Mouse (Mus musculus): ENCODE measurements at regions not wholly inside any gene's neighbourhood (a gene's known extent, or its start where the extent isn't known, plus 50 kb on each side); places are given as distances from the start of the nearest gene placed in this dataset.

DNA sequence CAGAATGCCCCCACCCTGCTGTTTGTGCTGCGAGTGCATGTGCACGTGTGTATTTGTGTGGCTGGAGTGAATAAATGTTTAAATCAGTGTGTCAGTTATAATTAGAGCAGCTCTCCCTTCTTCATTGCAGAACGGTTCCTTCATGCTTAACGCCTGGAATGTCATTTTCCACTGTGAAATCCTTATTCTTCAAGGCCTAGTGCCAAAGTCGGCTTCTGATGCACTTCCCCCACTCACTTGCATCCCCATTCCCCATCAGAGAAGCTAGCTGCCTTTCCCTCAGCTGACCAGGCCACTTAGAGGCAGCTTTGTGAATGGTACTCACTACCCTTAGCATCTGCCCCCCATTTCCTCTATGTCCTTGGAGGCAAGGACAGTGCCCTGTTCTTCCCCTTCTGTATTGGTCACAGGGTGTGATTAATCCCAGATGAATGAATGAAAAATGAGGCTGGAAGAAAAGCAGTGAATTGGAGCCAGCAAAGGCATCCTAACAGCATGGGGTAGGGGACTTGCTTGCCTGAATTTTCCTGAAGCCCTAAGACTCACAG is 162.6 kb downstream of the H2al1j start:
- no peak for DNase-seq

DNA sequence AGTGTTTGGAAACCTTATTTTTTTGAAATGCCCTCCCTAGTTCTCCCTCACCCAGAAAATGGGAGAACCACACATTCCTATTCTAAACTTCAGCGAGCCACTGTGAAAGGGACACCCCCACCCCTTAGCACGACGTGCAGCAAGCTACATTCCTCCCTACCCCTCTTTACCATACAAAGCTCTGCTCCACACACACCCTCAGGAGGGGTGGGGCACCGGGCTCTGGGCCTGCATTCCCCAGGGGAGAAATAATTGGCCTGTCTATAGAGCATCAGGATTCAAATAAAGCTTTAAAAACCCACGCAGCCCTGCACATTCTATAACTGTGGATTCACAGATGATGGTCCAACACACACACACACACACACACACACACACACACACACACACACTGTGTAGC is 163.6 kb downstream of the H2al1j start:
- DNase-seq, result no peak

DNA sequence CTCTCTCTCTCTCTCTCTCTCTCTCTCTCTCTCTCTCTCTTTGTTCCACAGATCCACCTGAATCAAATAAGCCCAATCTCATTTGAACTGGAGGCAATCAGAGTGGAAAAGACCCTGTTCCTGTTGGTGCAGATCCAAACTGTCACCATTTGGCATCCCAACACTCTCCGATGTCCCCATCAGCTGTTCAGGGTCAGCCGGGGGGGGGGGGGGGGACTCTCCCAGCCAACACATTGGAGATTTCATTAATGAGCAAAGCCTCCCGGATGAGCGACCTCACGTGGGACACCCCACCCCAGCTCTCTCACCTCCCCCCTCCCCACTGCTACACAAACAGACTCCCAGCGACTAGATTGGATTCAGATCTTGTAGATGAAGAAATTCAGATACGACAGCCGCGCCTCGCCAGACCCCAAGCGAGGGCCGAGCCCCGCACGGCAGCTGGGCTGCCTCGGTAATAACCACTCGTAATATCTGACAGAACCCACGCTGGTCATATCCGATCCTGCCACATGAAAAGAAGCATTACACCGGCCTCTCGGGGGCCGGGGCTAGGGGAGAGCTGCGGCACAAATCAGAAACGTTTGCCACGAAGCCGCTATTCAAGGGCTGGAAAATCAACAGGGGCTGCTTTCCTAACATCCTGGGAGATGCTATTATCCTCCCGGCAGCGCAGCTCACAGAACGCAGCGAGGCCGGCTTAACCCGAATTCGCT is 164.2 kb downstream of the H2al1j start:
- no peak for DNase-seq

DNA sequence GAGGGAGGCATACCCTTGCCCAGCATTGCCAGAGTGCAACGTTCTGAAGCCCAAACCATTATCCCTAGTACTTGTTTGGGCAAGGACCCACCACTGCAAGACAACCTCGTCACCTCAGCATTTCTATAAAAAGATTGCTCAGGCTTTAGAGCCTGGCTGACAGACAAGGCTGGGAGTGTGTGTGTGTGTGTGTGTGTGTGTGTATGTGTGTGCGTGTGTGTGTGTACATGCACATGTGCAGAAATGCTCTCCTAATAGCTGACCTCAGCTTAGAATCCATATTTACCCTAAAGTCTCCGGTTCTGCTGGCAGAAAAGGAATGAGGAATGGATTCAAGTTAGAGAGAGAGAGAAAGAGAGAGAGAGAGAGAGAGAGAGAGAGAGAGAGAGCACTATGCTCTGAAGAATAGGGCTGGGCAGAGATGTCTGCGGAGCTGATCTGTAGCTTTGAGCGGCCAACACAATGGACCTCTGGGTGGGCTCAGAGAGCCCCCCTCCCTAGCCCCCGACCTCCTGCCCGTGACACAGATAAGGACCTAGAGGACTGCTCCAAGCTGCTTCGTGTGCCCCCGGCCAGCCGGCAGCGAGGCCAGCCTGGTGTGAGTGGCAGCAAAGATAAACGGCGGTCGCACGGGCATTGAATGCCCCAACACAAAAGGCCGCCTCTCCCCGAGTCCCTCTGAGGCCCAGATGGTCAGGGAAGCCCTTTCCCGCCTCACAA is 166.1 kb downstream of the H2al1j start:
- no peak for DNase-seq

DNA sequence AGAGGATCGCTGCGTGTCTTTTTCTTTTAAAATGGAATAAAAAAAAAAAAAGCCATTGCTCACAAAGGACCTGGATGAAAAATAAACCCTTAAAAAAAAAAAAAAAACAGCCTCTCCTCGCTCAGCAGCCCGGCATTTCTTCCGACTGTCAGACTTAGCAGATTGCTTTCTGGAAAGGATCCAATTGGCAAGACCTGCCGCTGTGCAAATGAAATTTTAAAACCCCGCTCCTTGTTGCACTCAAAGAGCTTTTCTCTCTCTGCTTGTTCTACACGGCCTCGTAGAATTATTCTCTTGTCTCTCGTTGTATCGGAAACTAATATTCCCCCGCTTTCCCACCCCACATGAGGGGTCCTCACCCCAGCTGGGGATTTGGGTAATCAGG is 166.6 kb downstream of the H2al1j start:
- no peak for DNase-seq

DNA sequence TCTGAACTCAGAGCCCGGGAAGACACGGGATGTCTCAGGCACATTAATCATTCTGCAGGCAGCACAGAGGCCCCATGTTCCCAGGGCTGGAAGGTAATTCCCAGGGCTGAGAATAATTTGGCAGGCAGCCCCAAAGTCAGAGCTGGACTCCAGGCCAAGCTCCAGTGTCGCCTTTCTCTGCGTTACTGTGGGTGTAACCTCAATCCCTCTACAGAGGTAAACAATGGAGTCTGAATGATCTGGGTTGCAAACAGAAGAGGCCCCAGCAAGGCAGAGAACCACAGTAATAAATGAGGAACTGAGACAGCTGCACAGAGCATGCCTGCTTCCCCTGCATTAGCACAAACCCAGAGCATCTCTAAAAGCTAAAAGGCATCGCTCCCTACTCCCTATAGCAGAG is 184.8 kb downstream of the H2al1j start:
- no peak for DNase-seq

DNA sequence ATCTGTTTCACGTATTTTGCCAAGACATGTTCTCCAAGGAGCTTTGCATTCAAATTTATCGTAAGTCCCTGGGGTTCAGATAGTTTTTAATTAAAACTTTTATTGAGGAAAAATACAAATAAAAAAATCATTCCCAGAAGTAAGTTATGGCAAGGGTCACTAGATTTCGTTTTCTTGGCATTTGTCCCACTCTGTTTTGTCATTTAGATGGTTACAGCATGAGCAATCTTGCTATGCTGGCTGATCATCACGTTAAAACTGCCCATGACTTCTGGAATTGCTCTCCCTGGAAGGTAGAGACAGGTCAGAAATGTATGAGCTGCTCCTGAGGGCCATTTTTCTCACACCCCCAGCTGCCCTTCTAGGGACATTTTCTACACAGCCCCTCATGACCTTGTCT is 185.3 kb downstream of the H2al1j start:
- no peak for DNase-seq

DNA sequence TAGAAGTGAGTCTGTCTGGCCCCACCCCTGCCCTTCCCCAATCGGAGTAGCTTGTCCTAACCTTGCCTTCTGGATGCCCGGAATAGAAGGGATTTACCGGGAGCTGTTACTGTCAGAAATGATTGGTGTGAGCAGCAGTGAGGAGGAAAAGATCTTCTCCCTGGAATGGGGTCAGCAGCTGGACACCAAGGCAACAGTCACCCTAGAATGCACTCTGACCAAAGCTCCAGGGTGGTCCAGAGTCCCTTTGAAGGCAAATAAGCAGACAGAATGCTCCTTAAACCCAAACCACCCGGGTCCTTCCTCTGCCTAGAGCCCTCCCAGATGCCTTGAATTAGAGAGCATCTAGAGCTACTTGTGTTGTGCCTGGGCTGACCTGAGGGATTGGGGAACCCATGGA is 196.2 kb downstream of the H2al1j start:
- DNase-seq, result no peak

DNA sequence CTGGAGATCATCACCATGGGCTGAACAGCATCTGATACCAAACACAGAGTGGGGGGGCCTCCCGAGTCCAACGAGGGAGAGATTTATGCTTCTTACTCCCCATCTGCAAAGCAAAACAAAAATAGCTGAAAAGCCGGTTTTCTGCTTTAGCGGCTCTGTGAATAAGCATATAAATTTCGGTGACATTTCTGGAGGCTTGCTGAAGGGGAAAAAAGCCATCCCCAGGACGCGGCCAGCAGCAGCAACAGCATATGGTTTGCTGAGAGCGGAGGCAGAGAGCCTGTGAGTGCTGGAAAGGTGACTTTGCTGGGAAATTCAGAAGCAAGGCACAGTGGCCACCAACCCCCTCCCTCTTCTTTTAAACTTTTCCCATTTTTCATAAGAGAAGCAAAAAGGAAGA is 197.7 kb downstream of the H2al1j start:
- no peak for DNase-seq

DNA sequence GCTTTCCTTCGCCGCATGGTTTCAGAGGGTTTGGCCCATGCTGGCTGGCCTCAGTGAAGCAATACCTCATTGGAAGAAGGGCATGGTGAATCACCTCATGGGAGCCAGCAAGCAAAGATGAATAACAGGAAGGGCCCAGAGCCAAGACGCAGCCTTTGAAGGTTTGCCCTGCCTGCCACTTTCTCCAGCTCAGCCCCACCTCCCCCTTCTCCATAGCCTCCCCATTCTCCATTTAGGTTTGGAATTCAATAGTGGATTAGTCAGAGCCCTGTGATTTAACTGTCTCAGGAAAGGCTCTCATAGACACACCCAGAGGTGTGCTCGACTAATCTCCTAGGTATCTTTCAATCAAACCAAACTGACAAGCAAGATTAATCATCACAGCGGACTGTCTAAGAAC is 201.0 kb downstream of the H2al1j start:
- no peak for DNase-seq

DNA sequence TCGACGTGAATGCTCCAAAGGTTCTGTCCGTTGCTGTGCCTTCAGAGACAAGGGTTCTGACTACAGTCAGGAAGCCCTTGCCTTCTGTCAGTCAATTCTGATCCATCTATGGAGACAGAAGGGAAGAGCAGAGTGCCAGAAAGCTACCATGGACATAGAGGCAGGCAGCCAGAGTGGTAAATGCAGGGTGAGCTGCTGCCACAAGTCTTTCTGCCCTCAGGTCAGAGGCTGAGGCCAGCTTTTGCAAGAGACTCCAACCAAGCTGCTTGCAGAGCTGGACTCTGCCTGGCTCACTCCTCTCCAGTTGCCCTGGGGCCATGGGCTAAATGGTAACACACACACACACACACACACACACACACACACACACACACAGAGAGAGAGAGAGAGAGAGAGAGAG is 201.6 kb downstream of the H2al1j start:
- no peak for DNase-seq

DNA sequence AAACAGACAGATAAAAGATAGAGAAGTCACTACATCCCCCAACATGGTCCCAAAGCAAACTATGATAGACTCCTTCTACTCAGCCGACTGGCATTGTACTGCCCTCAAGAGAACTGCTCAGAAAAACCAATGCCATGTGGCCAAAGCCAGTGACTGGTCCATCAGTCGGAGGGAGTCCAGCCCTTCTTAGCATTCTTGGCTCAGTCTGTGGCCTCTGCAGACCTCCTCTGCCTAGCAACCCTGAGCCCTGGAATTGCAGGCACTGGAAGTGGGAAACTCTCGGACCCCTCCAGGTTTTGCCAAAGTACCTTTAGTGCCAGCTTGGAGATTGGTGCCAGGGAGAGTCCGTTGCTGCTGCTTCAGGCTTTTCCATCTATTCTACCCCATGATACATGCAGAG is 205.2 kb downstream of the H2al1j start:
- no peak for DNase-seq

DNA sequence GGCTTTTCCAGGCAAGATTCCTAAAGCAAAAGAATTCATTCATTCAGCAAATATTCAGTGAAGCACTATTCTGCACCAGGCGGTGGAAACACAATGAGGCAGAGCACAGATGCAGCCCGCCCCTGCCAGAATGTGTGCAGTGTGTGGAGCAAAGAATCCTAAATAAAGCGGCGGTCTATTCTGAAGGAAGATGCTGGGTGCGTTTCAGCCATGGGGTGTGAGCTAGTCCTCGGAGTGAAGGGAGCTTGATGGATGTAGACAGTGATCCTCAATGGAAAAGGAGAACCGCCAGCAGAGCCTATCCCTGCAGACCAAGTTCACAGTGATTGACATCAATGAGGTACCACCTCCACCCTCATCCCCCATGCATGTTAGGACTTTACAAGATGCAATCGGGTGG is 206.2 kb downstream of the H2al1j start:
- DNase-seq, result no peak

DNA sequence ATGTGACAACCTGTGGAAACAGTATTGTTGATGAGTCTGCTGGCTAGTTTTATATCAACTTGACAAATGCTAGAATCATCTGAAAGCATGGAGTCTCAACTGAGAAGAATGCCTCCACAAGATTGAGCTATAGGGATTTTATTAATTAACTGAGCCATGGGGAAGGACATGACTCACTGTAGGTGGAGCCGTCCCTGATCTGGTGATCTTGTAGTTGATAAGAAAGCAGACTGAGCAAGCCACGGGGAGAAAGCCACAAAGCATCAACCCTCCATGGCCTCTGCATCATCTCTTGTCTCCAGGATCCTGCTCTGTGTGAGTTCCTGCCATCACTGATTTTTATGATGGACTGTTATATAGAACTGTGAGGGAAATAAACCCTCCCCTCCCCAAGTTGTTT is 213.4 kb downstream of the H2al1j start:
- no peak for DNase-seq

DNA sequence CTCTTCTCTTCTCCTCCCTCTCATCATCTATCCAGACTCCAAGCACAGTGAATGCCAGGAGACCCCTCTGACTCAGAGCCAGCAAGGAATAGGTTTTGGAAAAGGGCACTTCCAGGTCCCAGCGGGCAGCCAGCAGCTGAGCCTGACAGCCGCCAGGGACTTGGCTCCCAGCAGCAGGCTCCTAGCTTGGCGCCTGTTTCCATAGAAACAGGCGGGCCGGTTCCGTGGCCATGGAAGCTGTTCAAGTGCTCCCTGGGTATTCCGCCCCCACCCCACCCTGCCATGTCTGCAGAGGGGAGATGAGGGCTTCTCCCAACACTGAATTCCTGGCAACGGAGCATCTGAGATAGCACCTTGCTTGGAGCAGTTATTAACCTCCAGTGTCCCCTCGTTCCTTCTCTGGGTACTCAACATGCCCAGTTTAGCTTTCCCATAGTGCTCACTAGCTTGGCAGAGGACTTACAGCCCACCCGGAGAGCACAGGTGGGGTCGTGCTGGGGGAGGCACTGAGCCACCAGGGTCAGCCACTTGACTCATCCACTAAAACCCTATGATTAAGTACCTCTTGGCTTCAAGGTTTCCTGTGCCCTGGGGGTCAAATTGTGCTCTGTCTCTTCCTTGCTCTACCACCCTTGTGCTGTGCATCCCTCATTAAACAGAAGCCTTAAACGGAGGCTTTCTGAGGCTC is 222.7 kb downstream of the H2al1j start:
- DNase-seq, result no peak

DNA sequence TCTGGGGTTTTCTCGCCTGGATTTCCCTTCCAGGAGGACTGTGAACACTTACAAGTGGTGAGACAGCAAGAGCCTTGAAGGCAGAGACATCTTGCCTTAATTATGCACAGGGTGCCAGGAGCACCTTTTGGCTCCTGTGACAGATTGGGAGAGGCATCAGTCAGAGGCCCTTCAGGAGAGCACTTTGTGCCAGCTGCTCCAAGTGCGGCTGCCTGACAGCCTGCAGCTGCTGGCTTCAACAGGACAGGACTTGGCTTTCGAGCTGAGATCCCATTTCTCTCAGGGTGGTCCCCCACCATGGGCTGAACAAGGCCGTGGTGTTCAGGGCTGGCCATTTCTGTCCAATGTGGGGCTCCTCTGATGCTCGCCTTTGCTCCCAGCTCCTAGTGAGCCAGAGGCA is 224.6 kb downstream of the H2al1j start:
- DNase-seq, result no peak

DNA sequence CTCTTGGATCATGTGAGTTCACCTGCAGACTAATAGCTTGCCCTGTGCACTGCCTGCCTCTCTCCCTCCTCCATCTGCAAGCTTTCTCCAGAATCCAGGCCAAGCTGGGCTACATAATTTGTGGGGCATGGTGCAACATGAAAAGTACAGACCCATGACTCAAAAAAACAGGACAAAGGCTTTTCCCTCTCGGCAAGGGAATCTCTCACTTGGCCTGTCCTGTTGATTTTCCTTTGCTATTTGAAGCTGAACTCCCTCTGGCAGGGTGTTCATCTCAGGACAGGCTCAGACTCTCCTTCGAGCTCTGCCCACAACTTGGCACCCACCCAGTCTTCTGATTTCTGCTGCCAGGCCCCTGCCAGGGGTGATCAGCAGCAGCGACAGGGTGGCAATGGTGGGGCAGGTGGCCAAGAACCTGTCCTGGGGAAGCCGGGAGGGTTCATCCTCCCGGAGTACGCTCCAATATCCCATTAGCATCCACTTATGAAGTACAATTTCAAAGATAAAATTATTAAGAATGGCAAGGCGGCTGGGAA is 227.5 kb downstream of the H2al1j start:
- DNase-seq, result no peak

DNA sequence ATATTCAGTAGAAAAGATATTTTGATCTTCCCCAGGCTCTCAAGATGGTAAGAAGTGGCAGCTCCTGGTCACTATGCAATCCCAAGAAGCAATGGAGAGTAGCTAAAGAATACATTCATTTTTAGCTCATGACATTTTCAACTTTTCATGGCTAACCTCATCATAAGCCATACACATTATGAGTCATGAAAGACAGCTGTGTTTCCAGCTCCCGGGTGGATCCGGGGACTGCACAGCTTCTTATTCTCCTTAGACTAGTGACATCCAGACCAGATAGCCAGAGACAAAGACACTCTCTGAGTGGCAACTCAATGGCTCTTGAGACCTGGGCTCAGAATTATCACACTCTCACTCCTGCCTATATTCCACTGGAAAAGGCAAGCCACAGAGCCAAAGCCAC is 230.6 kb downstream of the H2al1j start:
- no peak for DNase-seq

DNA sequence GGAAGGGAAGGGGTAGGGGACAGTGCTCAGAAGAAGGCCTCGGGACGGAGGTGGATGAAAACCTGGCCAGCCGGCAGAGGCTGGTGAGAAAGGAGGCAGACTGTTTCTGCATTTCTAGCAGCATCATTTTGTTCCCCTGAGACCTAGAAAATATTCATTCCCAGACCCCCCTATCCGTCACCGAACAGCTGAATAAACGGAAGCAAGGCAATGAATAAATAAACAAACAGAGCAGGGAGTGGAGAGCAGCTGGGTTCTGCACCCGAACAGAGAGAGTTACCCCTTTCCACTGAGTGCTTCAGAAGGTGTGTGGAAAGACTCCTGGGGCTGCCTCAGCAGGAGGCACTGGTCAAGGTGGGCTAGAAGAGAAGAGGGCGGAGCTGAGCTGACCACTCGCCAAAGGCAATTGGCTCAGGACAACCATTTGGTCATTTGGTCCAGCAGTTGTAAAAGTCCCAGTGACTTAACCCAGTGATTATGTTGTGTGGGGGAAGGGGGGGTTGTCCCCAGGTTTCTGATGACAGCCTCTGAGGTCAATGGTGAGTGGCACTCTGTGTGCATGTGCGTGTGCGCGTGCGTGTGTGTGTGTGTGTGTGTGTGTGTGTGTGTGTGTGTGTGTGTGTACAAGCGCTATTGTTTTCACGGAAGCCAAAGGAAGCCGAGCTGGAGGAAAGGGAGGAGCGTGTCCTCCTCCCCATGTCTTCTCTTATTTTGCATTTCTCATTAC is 233.1 kb downstream of the H2al1j start:
- no peak for DNase-seq

DNA sequence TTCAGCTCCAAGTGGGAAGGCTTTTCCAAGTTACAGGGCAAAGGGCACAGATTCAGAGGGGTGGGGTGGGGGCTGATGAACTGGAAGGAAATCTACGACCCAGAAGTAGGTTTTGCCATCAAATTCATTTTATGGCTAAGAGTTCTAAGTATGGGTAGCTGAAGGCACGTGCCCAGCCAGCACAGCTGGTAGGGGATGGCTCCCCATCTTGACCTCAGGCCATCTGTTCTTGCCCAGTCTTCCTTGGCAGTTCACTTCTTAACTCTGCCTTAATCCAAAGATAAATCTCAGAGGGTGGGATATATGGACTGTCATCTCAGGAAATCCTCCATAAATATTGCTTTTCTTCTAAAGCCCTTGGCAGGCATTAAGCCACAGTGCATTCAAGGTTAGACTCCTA is 238.3 kb downstream of the H2al1j start:
- no peak for DNase-seq

DNA sequence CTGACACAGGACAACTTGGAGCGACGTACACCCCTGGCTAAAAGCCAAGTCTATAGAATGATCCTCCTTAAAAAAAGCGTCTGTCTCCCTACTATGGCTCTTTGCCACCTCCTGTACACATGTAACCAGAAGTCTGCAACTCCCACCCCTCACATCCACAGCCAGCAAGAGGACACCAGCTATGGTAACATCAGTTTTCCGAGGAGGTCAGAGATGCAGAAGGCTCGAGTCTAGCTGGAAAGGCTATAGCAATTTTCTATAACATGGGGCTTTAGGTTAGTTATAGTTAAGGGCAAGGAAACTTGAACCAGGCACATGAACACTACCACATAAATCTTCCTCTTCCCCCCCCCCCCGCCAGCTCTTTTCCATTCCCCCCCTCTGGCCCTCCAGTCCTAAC is 240.2 kb downstream of the H2al1j start:
- no peak for DNase-seq

DNA sequence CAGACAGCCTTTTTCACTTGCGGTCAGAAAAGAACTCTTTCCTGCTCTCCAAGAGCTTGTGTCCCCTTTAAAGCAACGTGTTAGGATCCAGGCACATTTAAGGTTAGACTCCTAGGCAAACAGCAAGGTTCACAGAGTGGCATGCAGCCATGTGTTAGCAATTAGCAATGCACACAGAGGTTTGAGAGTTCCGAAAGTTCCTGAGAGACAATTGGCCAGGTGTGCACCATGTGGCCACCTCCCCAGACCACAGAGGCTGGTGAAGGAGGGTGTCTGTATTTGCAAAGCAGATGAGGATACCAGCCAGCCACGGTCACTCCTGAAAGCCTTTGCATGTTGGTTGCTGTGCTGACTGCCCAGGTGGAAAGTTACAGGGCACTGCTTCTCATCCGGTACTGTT is 240.6 kb downstream of the H2al1j start:
- no peak for DNase-seq

DNA sequence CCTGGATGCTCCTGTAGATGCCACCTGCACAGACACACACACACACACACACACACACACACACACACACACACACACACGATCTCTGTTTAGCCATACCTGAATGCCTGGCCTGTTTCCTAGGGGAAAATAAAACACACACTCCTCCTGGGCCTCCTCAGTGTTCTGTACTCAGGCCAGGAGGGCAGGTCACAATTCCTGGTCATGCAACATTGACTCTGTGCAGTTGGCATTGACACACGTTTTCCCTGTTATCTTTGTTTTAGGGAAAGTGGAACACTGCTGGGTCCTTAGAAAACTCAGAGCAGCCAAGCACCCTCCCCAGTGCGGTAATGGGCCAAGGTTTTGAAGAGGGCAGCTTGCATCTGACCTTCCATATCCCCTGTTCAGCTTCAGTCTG is 246.7 kb downstream of the H2al1j start:
- DNase-seq, result no peak
